Mouse (Mus musculus) kidney, embryonic 16.5 days (tissue): ENCODE data around the gene Hsf5. TPM values are rescaled to one million over a fixed set of nuclear protein-coding genes. Genes with fewer than 3 reads are reported as not detected.

ENCODE experiments used
- ATAC-seq: fragments of 200-750 bp; cut with Nextera tagmentation; 2 replicates; pipeline ENCODE4 v1.8.0; 2017; ENCODE audit warnings: moderate TSS enrichment; ENCODE audit not compliant: low FRiP score, low TSS enrichment
- H3K27ac ChIP-seq: fragments of 300-500 bp; sonication (generic); 2 replicates; pipeline ENCODE4 v1.5.1; 2014; ENCODE audit warnings: low read length
- H3K27me3 ChIP-seq: fragments of 300-500 bp; sonication (generic); 2 replicates; pipeline ENCODE4 v1.6.1; 2014; ENCODE audit warnings: low read length, control low read depth, mixed read lengths; ENCODE audit not compliant: insufficient read depth
- H3K36me3 ChIP-seq: fragments of 300-500 bp; sonication (generic); 2 replicates; pipeline ENCODE4 v1.6.1; 2014; ENCODE audit warnings: low read length, control low read depth, mixed read lengths; ENCODE audit not compliant: insufficient read depth
- H3K4me1 ChIP-seq: fragments of 300-500 bp; sonication (generic); 2 replicates; pipeline ENCODE4 v1.6.1; 2014; ENCODE audit warnings: low read length, control low read depth, mixed read lengths; ENCODE audit not compliant: insufficient read depth
- H3K4me2 ChIP-seq: fragments of 300-500 bp; sonication (generic); replicated peaks from 2 replicates; pipeline ENCODE4 v1.6.1; 2014; ENCODE audit warnings: low read depth, low read length
- H3K4me3 ChIP-seq: fragments of 300-500 bp; sonication (generic); 2 replicates; pipeline ENCODE4 v1.5.1; 2014; ENCODE audit warnings: mild to moderate bottlenecking, low read length
- H3K9ac ChIP-seq: fragments of 300-500 bp; sonication (generic); replicated peaks from 2 replicates; pipeline ENCODE4 v1.6.1; 2014; ENCODE audit warnings: low read length
- H3K9me3 ChIP-seq: fragments of 300-500 bp; sonication (generic); 2 replicates; pipeline ENCODE4 v1.6.1; 2016; ENCODE audit warnings: low read length, control low read depth
- WGBS: fragments of 180-500 bp; shearing (Covaris S2); extraction: QIAGEN DNeasy Blood & Tissue Kit; methylation state at CpG from one replicate; pipeline ENCODE4 v1.1.7; 2014; 5-methylcytosine and 5-hydroxymethylcytosine counted together
- polyA plus RNA-seq: library from polyadenylated mRNA; unstranded; fragments of >200 nt; fragmentation: Nextera tagmentation; extraction: Ambion mirVana; gene quantifications from 2 replicates; pipeline ENCODE4 v1.2.1, GENCODE M21; 2015

Hsf5 gene
- polyA plus RNA-seq, 1 experiment from 2014 or later, result 0.17 TPM

- Histone ChIP-seq H3K27ac (peak overlapping the region; percentile 85), H3K9me3 (no peaks in the 10 kb centered on the region), H3K4me1 (peaks cover 48% of the 10 kb centered on the region), H3K4me3 (peak overlapping the region; percentile 53), H3K9ac (peak overlapping the region; percentile 69), H3K4me2 (peak overlapping the region; percentile 91), H3K27me3 (no peaks in the 10 kb centered on the region), H3K36me3 (no peaks in the 10 kb centered on the region)
- 14% methylated on average over 10 of the region's 10 CpGs for WGBS
- ATAC-seq, result no peak
These were observed 37.9 kb upstream of the Hsf5 start for GRCm38 (mm10) chr11:87578963-87579601.

- ATAC-seq, result no peak
- H3K27me3 ChIP-seq, result no peaks in the 10 kb centered on the region
- peaks cover 46% of the 10 kb centered on the region for H3K4me1 ChIP-seq
- peak overlapping the region; percentile 91 for H3K4me2 ChIP-seq
- no peaks in the 10 kb centered on the region for H3K9me3 ChIP-seq
- peak overlapping the region; percentile 53; the same call in 1 of the 2 replicates for H3K4me3 ChIP-seq
- 44% methylated on average over 1 of the region's 1 CpGs for WGBS
- peak overlapping the region; percentile 53; the same call in 1 of the 2 replicates for H3K9ac ChIP-seq
- H3K27ac ChIP-seq, result peak overlapping the region; percentile 85; the same call in 1 of the 2 replicates
- H3K36me3 ChIP-seq, result no peaks in the 10 kb centered on the region
These were observed 37.3 kb upstream of the Hsf5 start for GRCm38 (mm10) chr11:87579713-87580112.

DNA sequence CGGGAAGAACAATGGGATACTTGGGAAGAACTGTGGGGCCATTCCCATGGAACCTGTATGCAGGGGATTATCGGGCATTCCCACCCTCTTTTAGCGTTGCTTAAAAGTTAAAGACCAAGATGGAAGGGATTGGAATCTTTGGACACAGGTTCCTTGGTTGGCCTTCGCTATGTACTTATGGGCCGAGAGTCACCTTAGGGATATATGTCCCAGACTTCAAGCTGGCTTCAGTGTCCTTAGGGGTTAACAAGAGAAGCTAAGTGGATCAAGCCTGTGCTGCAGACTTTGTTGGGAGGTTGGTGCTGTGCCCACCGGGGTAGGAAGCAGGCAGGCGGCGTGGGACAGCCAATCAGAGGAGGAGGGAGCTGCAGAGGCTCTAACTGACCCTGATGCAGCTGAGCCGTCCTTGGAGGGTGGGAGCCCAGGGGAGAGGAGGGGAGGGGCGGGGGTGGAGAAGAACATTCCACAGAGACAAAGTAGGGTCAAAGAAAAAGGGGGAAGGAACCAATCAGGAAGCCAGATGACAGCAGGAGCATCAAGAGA is 36.4 kb upstream of the Hsf5 start:
- WGBS, result 58% methylated on average over 10 of the region's 10 CpGs
- Histone ChIP-seq H3K27ac (no peak overlapping the region), H3K36me3 (no peaks in the 10 kb centered on the region), H3K4me1 (peaks cover 47% of the 10 kb centered on the region), H3K27me3 (no peaks in the 10 kb centered on the region), H3K4me3 (no peak overlapping the region), H3K9ac (no peak overlapping the region), H3K4me2 (no peak overlapping the region), H3K9me3 (no peaks in the 10 kb centered on the region)
- ATAC-seq, result no peak

GRCm38 (mm10) chr11:87581161-87581865 is 35.7 kb upstream of the Hsf5 start:
- WGBS, result 88% methylated on average over 12 of the region's 12 CpGs
- Histone ChIP-seq H3K27ac (no peak overlapping the region), H3K27me3 (no peaks in the 10 kb centered on the region), H3K9ac (no peak overlapping the region), H3K4me1 (peaks cover 45% of the 10 kb centered on the region), H3K4me2 (no peak overlapping the region), H3K9me3 (no peaks in the 10 kb centered on the region), H3K36me3 (no peaks in the 10 kb centered on the region), H3K4me3 (no peak overlapping the region)
- ATAC-seq, result no peak

GRCm38 (mm10) chr11:87581933-87582710 is 34.8 kb upstream of the Hsf5 start:
- no peak overlapping the region for H3K4me2 ChIP-seq
- H3K27ac ChIP-seq, result no peak overlapping the region
- H3K36me3 ChIP-seq, result no peaks in the 10 kb centered on the region
- H3K9ac ChIP-seq, result no peak overlapping the region
- H3K4me1 ChIP-seq, result peaks cover 43% of the 10 kb centered on the region
- H3K4me3 ChIP-seq, result no peak overlapping the region
- H3K9me3 ChIP-seq, result no peaks in the 10 kb centered on the region
- 81% methylated on average over 8 of the region's 8 CpGs for WGBS
- ATAC-seq, result no peak
- no peaks in the 10 kb centered on the region for H3K27me3 ChIP-seq

- H3K4me1 ChIP-seq, result peaks cover 37% of the 10 kb centered on the region
- no peaks in the 10 kb centered on the region for H3K9me3 ChIP-seq
- no peak overlapping the region for H3K4me3 ChIP-seq
- no peak overlapping the region for H3K4me2 ChIP-seq
- ATAC-seq, result no peak
- WGBS, result 87% methylated on average over 6 of the region's 6 CpGs
- no peak overlapping the region for H3K9ac ChIP-seq
- no peak overlapping the region for H3K27ac ChIP-seq
- no peaks in the 10 kb centered on the region for H3K27me3 ChIP-seq
- H3K36me3 ChIP-seq, result no peaks in the 10 kb centered on the region
These were observed 33.5 kb upstream of the Hsf5 start for GRCm38 (mm10) chr11:87583291-87584034.

DNA sequence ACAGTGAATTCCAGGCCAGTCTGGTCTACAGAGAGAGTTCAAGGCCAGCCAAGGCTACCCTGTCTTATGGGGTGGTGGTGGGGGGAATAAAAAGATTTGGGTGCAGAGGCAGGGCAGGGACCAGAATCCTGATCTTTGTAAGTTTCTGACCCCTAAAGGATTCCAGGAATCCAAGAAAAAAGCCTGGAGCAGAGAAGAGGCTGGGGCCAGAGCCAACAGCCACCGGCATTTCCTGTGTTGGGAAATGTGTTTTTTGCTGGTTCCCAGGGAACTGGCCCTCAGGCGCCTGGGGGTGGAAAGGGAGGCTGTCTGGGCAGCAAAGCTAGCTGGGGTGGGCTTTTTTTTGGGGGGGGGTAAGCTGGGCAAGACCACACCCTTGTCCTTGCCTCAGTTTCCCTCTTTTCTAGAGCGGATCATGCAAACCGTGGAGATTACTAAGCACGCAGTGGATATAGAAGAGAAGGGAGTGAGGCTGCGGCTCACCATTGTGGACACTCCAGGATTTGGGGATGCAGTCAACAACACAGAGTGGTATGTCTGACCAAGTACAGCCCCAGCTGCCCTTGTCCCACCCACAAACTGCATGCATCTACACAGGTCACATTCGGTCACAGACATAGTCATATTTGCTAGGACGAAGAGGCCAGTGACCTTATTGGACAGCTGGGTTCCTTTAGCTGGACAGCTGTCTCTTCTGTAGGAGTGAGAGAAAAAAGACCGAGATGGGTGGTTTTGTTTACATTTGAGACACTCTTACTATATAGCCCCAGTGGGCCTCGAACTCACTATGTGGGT is 32.1 kb upstream of the Hsf5 start:
- Histone ChIP-seq H3K4me3 (no peak overlapping the region), H3K4me1 (peaks cover 25% of the 10 kb centered on the region), H3K27ac (peak overlapping the region; percentile 63), H3K36me3 (no peaks in the 10 kb centered on the region), H3K4me2 (no peak overlapping the region), H3K27me3 (no peaks in the 10 kb centered on the region), H3K9me3 (no peaks in the 10 kb centered on the region), H3K9ac (no peak overlapping the region)
- ATAC-seq, result 0 out of 2 replicates have a peak, but pooled peaks have one; percentile 39
- WGBS, result 61% methylated on average over 10 of the region's 10 CpGs

DNA sequence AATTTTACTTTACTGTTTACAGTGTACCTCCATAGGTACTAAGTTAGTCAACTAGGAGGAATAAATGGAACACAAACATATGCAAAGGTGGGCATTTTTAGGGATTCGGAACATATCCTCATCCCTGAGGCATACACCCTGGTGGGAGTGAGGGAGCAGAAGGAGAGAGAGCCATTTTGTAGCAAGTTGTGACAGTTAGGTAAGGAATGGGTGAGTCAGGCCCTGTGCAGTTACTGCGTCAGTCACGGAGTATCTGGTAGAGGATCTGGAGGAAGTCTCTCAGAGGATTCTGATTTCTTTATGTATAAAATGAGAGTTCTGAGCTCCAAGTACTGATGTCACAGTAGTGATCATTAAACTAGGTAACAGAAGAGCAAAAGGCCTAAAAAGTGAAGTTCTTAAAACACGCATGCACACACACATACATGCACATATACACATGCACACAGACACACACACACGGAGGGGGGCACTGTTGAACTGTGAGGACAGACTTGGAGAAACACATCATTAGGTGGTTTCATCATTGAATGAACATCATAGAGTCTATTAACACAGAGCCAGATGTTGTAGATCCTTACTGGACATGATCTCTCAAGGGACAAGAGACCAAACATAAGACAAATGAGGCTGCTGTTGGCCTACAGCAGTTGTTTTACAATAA is 29.6 kb upstream of the Hsf5 start:
- Histone ChIP-seq H3K36me3 (no peaks in the 10 kb centered on the region), H3K27me3 (no peaks in the 10 kb centered on the region), H3K4me2 (no peak overlapping the region), H3K27ac (no peak overlapping the region), H3K4me3 (no peak overlapping the region), H3K9ac (no peak overlapping the region), H3K9me3 (no peaks in the 10 kb centered on the region), H3K4me1 (peaks cover 31% of the 10 kb centered on the region)
- WGBS, result 89% methylated on average over 5 of the region's 5 CpGs
- no peak for ATAC-seq
